Mouse (Mus musculus) adrenal gland, adult (tissue): ENCODE measurements around the gene Tfpi2.

Experiments used
- DNase-seq, 2 experiments: peaks; one replicate each; pipeline ENCODE4 v3.0.0; 2022 to 2023; ENCODE audit warnings: low spot score in 1 of 2; ENCODE audit not compliant: inconsistent age in 2 of 2

The Tfpi2 gene

GRCm38 (mm10) chr6:3922870-3923269, 65.8 kb downstream of the Tfpi2 start:
- no peak for DNase-seq

GRCm38 (mm10) chr6:3916015-3916414, 72.7 kb downstream of the Tfpi2 start:
- no peak for DNase-seq
